Mouse (Mus musculus): ENCODE results near the gene Tprn.

GRCm38 (mm10) chr2:25273010-25273409, 10.6 kb downstream of the Tprn start:
- no peak for TF ChIP-seq CTCF (IDR thresholded peaks at IDR 0.05; ENCODE audit: low read depth, low read length)
- no peak for TF ChIP-seq TAL1 (conservative IDR thresholded peaks at IDR 0.05; ENCODE audit: low read depth, low read length)
- no peak for TF ChIP-seq GATA1 (IDR thresholded peaks at IDR 0.05; ENCODE audit: borderline replicate concordance, low read length)

All from G1E (cell line).